Mouse (Mus musculus): ENCODE data around the gene Ppp1r35. TPM values are rescaled to one million over a fixed set of nuclear protein-coding genes. Genes with fewer than 3 reads are reported as not detected.

The Ppp1r35 gene
- polyA plus RNA-seq, 2 experiments = 23.1 to 27.0 TPM

DNA sequence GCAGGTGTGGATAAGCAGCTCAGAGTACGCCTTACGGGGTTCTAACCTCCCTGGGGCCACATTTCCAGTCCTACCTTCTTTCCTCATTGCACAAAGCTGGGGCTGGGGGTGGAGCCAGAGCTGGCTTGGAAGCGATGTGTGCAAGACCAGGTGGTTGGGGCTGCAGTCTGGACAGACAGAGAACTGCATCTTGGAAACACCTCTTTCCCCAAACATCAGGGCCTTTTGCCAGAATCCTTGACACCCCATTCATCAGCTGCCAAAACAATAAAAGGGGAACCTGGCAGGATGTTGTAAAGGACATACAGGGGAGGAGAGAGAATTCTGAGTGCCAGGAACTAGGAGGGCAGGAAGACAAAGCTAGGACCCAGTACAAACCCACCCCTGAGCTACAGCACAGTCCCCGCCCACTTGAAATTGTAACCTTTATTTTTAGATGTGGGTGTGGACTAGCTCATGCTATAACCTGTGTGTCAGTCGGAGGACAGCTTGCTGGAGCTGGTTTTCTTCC, 2.2 kb upstream of the Ppp1r35 start:
- Histone ChIP-seq H3K4me2 (ENCODE audit: low read depth) (peak overlapping the region; percentile 20; the same call in 1 of the 2 replicates), H3K9me3 (ENCODE audit: control insufficient read depth, low read length) (no peaks in the 10 kb centered on the region), H3K9ac (replicated peaks) (0 out of 2 replicates have a peak overlapping the region, but pooled peaks have one; percentile 43), H3K27ac (no peak overlapping the region; the same call in 1 of the 2 replicates), H3K27me3 (ENCODE audit: control insufficient read depth, insufficient read depth, low read length) (no peaks in the 10 kb centered on the region), H3K4me1 (replicated peaks; ENCODE audit: control insufficient read depth in 2 of 2, insufficient read depth in 2 of 2, low read length in 1 of 2) (peaks cover 19 to 33% of the 10 kb centered on the region in 2 experiments), H3K36me3 (replicated peaks; ENCODE audit: control insufficient read depth, insufficient read depth, low read depth) (peaks cover 14% of the 10 kb centered on the region), H3K4me3 (ENCODE audit: insufficient read depth in 1 of 2, low read depth in 2 of 2, low read length in 2 of 2) (no peak overlapping the region)
- ATAC-seq (ENCODE audit: insufficient read depth) = peak; percentile 6; the same call in 1 of the 2 replicates
- WGBS (ENCODE audit: insufficient replicate concordance) = 13% methylated on average over 5 of the region's 5 CpGs
- no peak for TF ChIP-seq CTCF (IDR thresholded peaks at IDR 0.05; ENCODE audit: low read depth)
- no peak for TF ChIP-seq EP300 (IDR thresholded peaks at IDR 0.05; ENCODE audit: low read depth)
- DNase-seq (ENCODE audit: low read depth in 3 of 3, low spot score in 3 of 3) = no peak

DNA sequence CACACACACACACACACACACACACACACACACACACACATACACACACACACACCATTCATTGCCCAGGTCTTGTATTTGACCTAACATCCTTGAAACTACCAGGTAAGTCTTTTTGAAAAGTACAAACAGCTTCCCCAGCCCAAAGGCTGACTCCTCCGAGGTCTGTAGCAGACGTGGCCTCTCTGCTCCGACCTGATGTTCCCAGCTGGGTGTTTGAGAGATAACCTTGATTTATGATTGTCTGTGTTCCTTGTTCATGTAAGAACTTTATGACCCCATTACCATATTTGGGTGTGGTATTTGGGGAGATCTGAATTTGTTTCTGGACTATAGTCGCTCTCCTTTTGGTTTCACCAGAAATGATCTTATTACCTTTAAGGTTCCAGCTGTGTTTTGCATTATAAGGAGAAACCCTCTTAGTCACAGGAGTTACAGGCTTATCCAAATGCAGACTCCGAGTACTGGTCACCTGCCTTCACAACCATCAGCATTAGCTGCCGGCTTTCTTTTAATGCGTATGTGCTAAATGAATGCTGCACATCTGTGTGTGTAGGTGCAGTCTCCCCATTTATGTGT, 1.3 kb upstream of the Ppp1r35 start:
- H3K9me3 ChIP-seq (ENCODE audit: control insufficient read depth, low read length) = no peaks in the 10 kb centered on the region
- H3K4me2 ChIP-seq (ENCODE audit: low read depth) = no peak overlapping the region
- no peak overlapping the region for H3K9ac ChIP-seq (replicated peaks)

DNA sequence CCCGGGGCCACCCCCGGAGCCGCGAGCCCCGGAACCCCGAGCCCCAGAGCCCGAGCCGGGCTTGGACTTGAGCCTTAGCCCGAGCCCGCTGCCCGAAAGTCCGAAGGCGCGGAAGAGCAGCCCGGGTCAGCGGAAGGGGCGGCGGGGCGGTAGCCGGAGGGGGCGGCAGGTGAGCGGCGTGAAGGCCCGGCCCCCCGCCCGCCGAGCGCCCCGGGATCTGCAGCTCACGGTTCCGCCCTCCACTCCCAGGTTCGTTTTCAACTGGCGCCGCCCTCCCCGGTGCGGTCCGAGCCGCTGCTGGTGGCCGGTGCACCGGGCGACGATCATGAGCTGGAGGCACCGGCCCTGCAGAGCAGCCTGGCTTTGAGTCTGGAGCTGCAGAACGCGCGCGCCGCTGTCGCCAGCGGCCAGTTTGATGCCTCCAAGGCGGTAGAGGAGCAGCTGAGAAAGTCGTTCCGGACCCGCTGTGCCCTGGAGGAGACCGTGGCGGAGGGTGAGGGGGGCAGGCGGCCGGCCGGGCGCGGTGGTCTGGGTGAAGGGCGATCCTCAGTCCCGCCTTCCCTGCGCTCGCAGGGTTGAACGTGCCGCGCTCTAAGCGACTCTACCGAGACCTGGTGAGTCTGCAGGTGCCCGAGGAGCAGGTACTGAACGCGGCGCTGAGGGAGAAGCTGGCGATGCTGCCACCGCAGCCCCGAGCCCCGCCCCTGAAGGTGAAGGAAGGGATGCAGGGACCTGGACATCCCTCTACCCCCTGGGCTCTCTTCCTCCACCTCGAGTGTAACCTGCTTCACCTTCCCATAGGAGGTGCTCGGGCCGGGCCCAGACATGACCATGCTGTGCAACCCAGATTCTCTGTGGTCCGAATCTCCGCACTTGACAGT, 644 bp downstream of the Ppp1r35 start:
- no peak for DNase-seq (ENCODE audit: low read depth in 3 of 3, low spot score in 3 of 3)
- under 1% methylated on average over 73 of the region's 83 CpGs for WGBS (ENCODE audit: insufficient replicate concordance)
- Histone ChIP-seq H3K36me3 (replicated peaks; ENCODE audit: control insufficient read depth, insufficient read depth, low read depth) (peaks cover 35% of the 10 kb centered on the region), H3K27me3 (ENCODE audit: control insufficient read depth, insufficient read depth, low read length) (no peaks in the 10 kb centered on the region), H3K9ac (replicated peaks) (peak overlapping the region; percentile 97), H3K4me3 (ENCODE audit: insufficient read depth in 1 of 2, low read depth in 2 of 2, low read length in 2 of 2) (peak overlapping the region; percentile 88 to 100), H3K27ac (peak overlapping the region; percentile 82), H3K4me2 (ENCODE audit: low read depth) (peak overlapping the region; percentile 97), H3K9me3 (ENCODE audit: control insufficient read depth, low read length) (no peaks in the 10 kb centered on the region), H3K4me1 (replicated peaks; ENCODE audit: control insufficient read depth in 2 of 2, insufficient read depth in 2 of 2, low read length in 1 of 2) (peaks cover 19 to 32% of the 10 kb centered on the region in 2 experiments)
- peak; percentile 71 for ATAC-seq (ENCODE audit: insufficient read depth)
- TF ChIP-seq CTCF (IDR thresholded peaks at IDR 0.05; ENCODE audit: low read depth) = 0 out of 2 replicates have a peak, but pooled peaks have one; percentile 5
- no peak for TF ChIP-seq EP300 (IDR thresholded peaks at IDR 0.05; ENCODE audit: low read depth)

More for the DNA sequence above, 1.3 kb upstream of the Ppp1r35 start:
- Histone ChIP-seq H3K4me1 (replicated peaks; ENCODE audit: control insufficient read depth in 2 of 2, insufficient read depth in 2 of 2, low read length in 1 of 2) (peaks cover 19 to 33% of the 10 kb centered on the region in 2 experiments), H3K27me3 (ENCODE audit: control insufficient read depth, insufficient read depth, low read length) (no peaks in the 10 kb centered on the region), H3K27ac (no peak overlapping the region), H3K4me3 (ENCODE audit: insufficient read depth in 1 of 2, low read depth in 2 of 2, low read length in 2 of 2) (no peak overlapping the region), H3K36me3 (replicated peaks; ENCODE audit: control insufficient read depth, insufficient read depth, low read depth) (peaks cover 21% of the 10 kb centered on the region)
- no peak for TF ChIP-seq CTCF (IDR thresholded peaks at IDR 0.05; ENCODE audit: low read depth)
- TF ChIP-seq EP300 (IDR thresholded peaks at IDR 0.05; ENCODE audit: low read depth) = no peak
- 75% methylated on average over 7 of the region's 7 CpGs for WGBS (ENCODE audit: insufficient replicate concordance)
- ATAC-seq (ENCODE audit: insufficient read depth) (no peak), DNase-seq (ENCODE audit: low read depth in 3 of 3, low spot score in 3 of 3) (no peak)

DNA sequence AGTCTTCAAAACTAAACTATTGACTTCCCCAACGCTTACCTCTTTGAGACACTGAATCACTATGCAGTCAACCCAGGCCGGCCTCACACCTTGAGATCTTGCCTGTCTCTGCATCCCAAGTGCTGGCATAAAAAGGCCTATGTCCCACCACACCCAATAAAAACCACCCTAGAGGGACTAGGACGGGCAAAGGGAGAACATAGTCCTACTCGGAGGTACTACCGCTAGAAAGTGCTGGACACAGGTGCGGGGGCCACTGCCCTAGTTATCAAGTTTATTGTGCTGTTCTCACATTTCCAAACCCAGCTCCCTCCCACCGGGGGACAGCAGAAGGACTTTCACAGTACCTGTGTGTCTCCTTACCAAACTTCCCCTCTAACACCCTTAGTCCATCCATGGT, 3.0 kb downstream of the Ppp1r35 start:
- Histone ChIP-seq H3K36me3 (replicated peaks; ENCODE audit: control insufficient read depth, insufficient read depth, low read depth) (peaks cover 40% of the 10 kb centered on the region), H3K27ac (no peak overlapping the region)
- no peak for ATAC-seq (ENCODE audit: insufficient read depth)

More for the DNA sequence above, 3.0 kb downstream of the Ppp1r35 start:
- Histone ChIP-seq H3K4me1 (replicated peaks; ENCODE audit: control insufficient read depth in 2 of 2, insufficient read depth in 2 of 2, low read length in 1 of 2) (peaks cover 16 to 31% of the 10 kb centered on the region in 2 experiments), H3K27me3 (ENCODE audit: control insufficient read depth, insufficient read depth, low read length) (no peaks in the 10 kb centered on the region), H3K4me3 (ENCODE audit: insufficient read depth in 1 of 2, low read depth in 2 of 2, low read length in 2 of 2) (no peak overlapping the region), H3K4me2 (ENCODE audit: low read depth) (no peak overlapping the region), H3K9me3 (ENCODE audit: control insufficient read depth, low read length) (no peaks in the 10 kb centered on the region), H3K9ac (replicated peaks) (no peak overlapping the region)
- TF ChIP-seq EP300 (IDR thresholded peaks at IDR 0.05; ENCODE audit: low read depth) = no peak
- TF ChIP-seq CTCF (IDR thresholded peaks at IDR 0.05; ENCODE audit: low read depth) = no peak
- DNase-seq (ENCODE audit: low read depth in 3 of 3, low spot score in 3 of 3) = no peak
- 85% methylated on average over 7 of the region's 7 CpGs for WGBS (ENCODE audit: insufficient replicate concordance)

Data from liver, embryonic 14.5 days (tissue).